Mouse (Mus musculus): ENCODE data around the gene Cfap126. TPM values are rescaled to one million over a fixed set of nuclear protein-coding genes. Genes with fewer than 3 reads are reported as not detected.

The Cfap126 gene
- polyA plus RNA-seq, 1 experiment from 2014 or later: 5.0 TPM

DNA sequence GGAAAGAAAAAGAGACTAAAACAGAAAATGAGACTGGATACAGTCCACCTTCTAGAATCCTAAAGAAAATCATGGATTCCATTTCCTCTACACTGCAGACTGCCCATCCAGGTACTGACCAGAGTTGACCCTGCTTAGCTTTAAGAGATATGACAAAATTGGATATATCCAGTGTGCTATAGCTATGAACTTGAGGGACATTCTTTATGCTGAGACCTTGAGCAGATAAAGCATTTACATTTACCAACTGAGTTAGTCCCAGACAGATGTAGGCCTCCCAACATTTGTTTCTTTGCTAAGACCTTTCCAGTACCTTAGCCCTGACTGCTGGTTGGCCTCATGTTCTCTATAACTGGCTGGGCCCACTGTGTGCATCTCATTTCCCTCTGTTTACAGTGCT lies 44.2 kb downstream of the Cfap126 start:
- Histone ChIP-seq H3K27me3 (ENCODE audit: control insufficient read depth, insufficient read depth, low read length) (peaks cover 4% of the 10 kb centered on the region), H3K4me1 (ENCODE audit: control insufficient read depth, insufficient read depth, low read length) (no peaks in the 10 kb centered on the region), H3K27ac (ENCODE audit: low read depth, low read length) (no peak overlapping the region), H3K9ac (replicated peaks; ENCODE audit: low read depth, low read length) (no peak overlapping the region), H3K4me3 (ENCODE audit: low read depth, low read length) (no peak overlapping the region), H3K36me3 (ENCODE audit: control insufficient read depth, insufficient read depth, low read length) (no peaks in the 10 kb centered on the region), H3K9me3 (ENCODE audit: control insufficient read depth, low read length) (no peaks in the 10 kb centered on the region), H3K4me2 (ENCODE audit: low read depth, low read length) (no peak overlapping the region)
- ATAC-seq (ENCODE audit: low read depth): no peak

DNA sequence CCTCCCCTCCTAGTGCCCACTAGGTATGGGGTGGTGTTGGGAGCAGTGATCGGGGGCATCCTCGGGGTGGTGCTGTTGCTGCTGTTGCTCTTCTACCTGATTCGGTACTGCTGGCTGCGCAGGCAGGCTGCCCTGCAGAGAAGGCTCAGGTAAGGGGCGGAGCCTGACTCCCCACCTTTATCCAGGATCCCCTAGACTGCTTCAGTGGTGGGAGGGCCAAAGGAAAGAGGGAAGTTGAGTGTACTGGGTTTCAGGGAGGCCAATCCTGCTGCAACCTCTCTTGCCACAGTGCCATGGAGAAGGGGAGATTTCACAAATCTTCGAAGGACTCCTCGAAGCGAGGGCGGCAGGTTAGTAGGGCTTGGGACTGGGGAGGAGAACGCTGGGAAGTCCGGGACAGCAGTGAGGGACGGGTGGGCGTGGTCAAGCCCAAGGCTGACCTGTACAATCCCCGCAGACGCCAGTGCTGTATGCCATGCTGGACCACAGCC lies 45.8 kb downstream of the Cfap126 start:
- no peak overlapping the region for H3K27ac ChIP-seq (ENCODE audit: low read depth, low read length)
- no peak overlapping the region for H3K9ac ChIP-seq (replicated peaks; ENCODE audit: low read depth, low read length)
- H3K27me3 ChIP-seq (ENCODE audit: control insufficient read depth, insufficient read depth, low read length): peaks cover 4% of the 10 kb centered on the region
- no peaks in the 10 kb centered on the region for H3K36me3 ChIP-seq (ENCODE audit: control insufficient read depth, insufficient read depth, low read length)
- H3K4me2 ChIP-seq (ENCODE audit: low read depth, low read length): peak overlapping the region; percentile 11; the same call in 1 of the 2 replicates
- ATAC-seq (ENCODE audit: low read depth): no peak
- whole genome bisulfite sequencing: 3% methylated on average over 15 of the region's 15 CpGs
- H3K9me3 ChIP-seq (ENCODE audit: control insufficient read depth, low read length): no peaks in the 10 kb centered on the region
- 0 out of 2 replicates have a peak overlapping the region, but pooled peaks have one; percentile 2 for H3K4me3 ChIP-seq (ENCODE audit: low read depth, low read length)
- no peaks in the 10 kb centered on the region for H3K4me1 ChIP-seq (ENCODE audit: control insufficient read depth, insufficient read depth, low read length)

DNA sequence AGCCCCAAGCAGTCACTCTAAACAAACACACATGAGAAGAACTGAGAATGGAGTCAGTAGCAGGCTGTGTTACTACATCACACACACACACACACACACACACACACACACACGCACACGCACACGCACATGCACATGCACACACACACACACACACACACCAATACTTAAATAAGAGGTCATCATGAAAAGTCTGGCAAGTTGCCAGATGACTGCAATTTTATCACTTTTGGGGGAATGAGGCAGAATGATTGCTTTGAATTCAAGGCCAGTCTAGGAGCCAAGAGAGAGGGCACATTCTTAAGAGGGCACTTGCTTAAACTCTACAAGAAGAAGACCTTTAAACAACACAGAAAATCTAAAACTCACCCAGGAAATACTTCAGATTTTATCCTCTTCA lies 48.8 kb downstream of the Cfap126 start:
- H3K9ac ChIP-seq (replicated peaks; ENCODE audit: low read depth, low read length): no peak overlapping the region
- 84% methylated on average over 3 of the region's 3 CpGs for WGBS
- H3K4me1 ChIP-seq (ENCODE audit: control insufficient read depth, insufficient read depth, low read length): no peaks in the 10 kb centered on the region
- H3K9me3 ChIP-seq (ENCODE audit: control insufficient read depth, low read length): no peaks in the 10 kb centered on the region
- peaks cover 4% of the 10 kb centered on the region for H3K27me3 ChIP-seq (ENCODE audit: control insufficient read depth, insufficient read depth, low read length)
- H3K4me3 ChIP-seq (ENCODE audit: low read depth, low read length): no peak overlapping the region
- no peak overlapping the region for H3K4me2 ChIP-seq (ENCODE audit: low read depth, low read length)
- ATAC-seq (ENCODE audit: low read depth): no peak
- no peaks in the 10 kb centered on the region for H3K36me3 ChIP-seq (ENCODE audit: control insufficient read depth, insufficient read depth, low read length)
- H3K27ac ChIP-seq (ENCODE audit: low read depth, low read length): no peak overlapping the region

DNA sequence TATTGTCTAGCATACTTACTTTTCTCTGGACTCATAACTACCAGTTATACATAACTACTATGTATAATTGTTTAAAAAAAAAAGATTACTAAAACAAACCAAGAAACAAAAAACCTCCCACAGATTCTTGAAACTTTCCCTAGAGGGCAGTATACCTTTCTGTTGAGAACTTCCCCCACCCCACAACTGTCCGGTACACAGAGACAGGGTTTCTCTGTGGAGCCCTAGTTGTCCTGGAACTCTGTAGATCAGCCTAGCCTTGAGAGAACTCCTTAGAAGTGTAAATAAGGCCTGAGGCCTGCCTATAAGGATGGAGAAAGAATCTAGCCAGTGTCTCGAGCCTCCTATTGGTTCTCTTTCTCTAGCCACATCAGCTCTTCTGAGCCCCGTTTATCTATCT lies 50.5 kb downstream of the Cfap126 start:
- Histone ChIP-seq H3K4me1 (ENCODE audit: control insufficient read depth, insufficient read depth, low read length) (no peaks in the 10 kb centered on the region), H3K36me3 (ENCODE audit: control insufficient read depth, insufficient read depth, low read length) (no peaks in the 10 kb centered on the region), H3K4me2 (ENCODE audit: low read depth, low read length) (no peak overlapping the region), H3K9ac (replicated peaks; ENCODE audit: low read depth, low read length) (no peak overlapping the region), H3K4me3 (ENCODE audit: low read depth, low read length) (no peak overlapping the region), H3K9me3 (ENCODE audit: control insufficient read depth, low read length) (no peaks in the 10 kb centered on the region), H3K27ac (ENCODE audit: low read depth, low read length) (no peak overlapping the region), H3K27me3 (ENCODE audit: control insufficient read depth, insufficient read depth, low read length) (peaks cover 4% of the 10 kb centered on the region)
- no peak for ATAC-seq (ENCODE audit: low read depth)
- 41% methylated on average over 3 of the region's 3 CpGs for WGBS

DNA sequence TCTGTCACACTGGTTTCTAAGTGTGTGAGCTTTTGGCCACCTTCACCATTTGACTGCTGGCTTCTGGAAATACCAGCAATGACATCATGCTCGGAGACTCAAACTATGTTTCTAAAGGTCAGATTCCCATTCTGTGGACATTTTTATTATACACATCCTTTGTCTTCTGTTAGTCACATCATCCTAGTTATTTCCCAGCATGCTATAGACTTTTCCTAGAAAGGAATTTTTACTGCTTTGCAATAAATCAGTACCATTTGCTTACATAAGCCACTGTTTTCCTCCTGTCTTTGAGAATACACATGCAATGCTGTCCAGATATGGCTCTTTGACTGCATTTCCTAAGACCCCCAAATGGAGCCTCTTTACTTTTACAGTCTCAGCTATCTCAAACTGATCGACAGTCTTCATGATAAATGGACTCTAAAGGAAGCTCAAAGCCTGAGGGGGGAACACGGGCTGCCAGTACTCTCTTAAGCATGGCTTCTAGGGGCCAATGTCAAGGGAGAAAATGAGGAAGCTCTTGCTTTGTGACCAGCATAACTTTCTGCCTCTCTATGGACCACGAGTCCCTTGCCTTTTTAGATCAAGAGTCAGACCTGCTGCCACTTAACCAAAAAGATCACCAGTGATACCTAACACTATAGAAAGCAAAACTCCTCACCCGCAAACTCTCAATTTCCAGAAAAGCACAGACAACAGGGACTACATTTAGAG lies 52.1 kb downstream of the Cfap126 start:
- Histone ChIP-seq H3K36me3 (ENCODE audit: control insufficient read depth, insufficient read depth, low read length) (no peaks in the 10 kb centered on the region), H3K27ac (ENCODE audit: low read depth, low read length) (no peak overlapping the region), H3K9ac (replicated peaks; ENCODE audit: low read depth, low read length) (no peak overlapping the region), H3K9me3 (ENCODE audit: control insufficient read depth, low read length) (no peaks in the 10 kb centered on the region), H3K4me2 (ENCODE audit: low read depth, low read length) (no peak overlapping the region), H3K4me1 (ENCODE audit: control insufficient read depth, insufficient read depth, low read length) (no peaks in the 10 kb centered on the region), H3K27me3 (ENCODE audit: control insufficient read depth, insufficient read depth, low read length) (no peaks in the 10 kb centered on the region), H3K4me3 (ENCODE audit: low read depth, low read length) (no peak overlapping the region)
- 73% methylated on average over 5 of the region's 5 CpGs for WGBS
- no peak for ATAC-seq (ENCODE audit: low read depth)

DNA sequence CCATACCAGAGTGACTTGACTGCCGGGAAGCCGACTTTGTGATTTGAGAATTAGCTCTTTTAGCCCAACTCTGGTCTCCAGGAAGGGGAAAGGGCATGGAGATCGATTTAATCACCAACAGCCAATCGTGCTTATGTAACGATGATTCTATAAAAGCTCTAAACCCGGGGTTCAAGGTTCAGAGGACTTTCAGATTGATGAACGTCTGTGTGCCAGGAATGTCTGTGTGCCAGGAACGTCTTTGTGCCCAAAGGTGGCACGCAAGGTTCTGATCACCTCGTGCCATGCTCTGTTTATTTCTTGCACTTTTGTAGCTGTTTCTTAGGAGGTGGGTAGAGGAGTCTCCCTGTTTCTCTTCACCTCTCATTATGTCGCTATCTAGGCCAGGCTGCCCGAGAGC lies 55.2 kb downstream of the Cfap126 start:
- no peaks in the 10 kb centered on the region for H3K36me3 ChIP-seq (ENCODE audit: control insufficient read depth, insufficient read depth, low read length)
- H3K9me3 ChIP-seq (ENCODE audit: control insufficient read depth, low read length): no peaks in the 10 kb centered on the region
- 91% methylated on average over 12 of the region's 12 CpGs for WGBS
- H3K4me1 ChIP-seq (ENCODE audit: control insufficient read depth, insufficient read depth, low read length): no peaks in the 10 kb centered on the region
- ATAC-seq (ENCODE audit: low read depth): no peak
- no peaks in the 10 kb centered on the region for H3K27me3 ChIP-seq (ENCODE audit: control insufficient read depth, insufficient read depth, low read length)
- no peak overlapping the region for H3K9ac ChIP-seq (replicated peaks; ENCODE audit: low read depth, low read length)
- H3K4me2 ChIP-seq (ENCODE audit: low read depth, low read length): no peak overlapping the region
- H3K27ac ChIP-seq (ENCODE audit: low read depth, low read length): no peak overlapping the region
- no peak overlapping the region for H3K4me3 ChIP-seq (ENCODE audit: low read depth, low read length)

DNA sequence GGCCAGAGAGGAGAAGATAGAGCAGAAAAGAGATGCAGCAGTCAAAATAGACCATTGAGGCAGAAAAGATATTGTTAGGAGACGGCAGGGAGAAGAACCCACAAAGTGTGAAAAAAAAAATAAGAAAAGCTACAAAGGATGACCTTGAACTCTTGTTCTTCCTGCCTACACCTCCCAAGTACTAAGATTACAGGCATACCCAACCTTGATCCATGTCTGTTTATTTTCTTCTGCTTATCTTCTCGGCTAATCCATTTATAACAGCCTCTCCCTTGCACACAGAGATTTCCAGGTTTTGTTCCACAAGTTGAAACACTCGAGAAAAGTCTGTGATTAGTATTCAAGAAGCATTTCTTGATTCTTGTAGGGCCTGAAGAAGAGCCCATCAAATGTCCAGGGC lies 56.2 kb downstream of the Cfap126 start:
- H3K9me3 ChIP-seq (ENCODE audit: control insufficient read depth, low read length): no peaks in the 10 kb centered on the region
- no peak overlapping the region for H3K27ac ChIP-seq (ENCODE audit: low read depth, low read length)
- H3K4me2 ChIP-seq (ENCODE audit: low read depth, low read length): no peak overlapping the region
- H3K4me3 ChIP-seq (ENCODE audit: low read depth, low read length): no peak overlapping the region
- no peaks in the 10 kb centered on the region for H3K36me3 ChIP-seq (ENCODE audit: control insufficient read depth, insufficient read depth, low read length)
- 72% methylated on average over 3 of the region's 3 CpGs for WGBS
- no peak for ATAC-seq (ENCODE audit: low read depth)
- no peaks in the 10 kb centered on the region for H3K4me1 ChIP-seq (ENCODE audit: control insufficient read depth, insufficient read depth, low read length)
- H3K9ac ChIP-seq (replicated peaks; ENCODE audit: low read depth, low read length): no peak overlapping the region
- no peaks in the 10 kb centered on the region for H3K27me3 ChIP-seq (ENCODE audit: control insufficient read depth, insufficient read depth, low read length)

DNA sequence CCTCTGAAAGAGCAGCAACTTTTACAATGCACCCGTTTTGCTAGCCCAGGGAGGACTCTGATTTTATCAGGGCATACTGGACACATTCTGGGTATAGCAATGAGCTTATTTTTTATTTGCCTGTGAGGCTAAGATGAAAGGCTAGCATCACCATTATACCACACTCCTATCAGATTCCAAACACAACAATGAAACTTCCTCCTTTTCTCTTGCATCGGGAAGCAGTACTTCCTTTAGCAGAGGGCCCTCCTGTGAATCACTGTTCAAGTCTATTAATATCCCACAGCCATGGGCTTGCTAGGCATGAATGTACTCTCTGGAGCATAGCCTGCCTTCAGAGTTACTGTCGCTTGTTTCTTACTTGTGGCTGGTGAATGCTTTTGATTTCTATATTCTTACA lies 57.4 kb downstream of the Cfap126 start:
- no peaks in the 10 kb centered on the region for H3K4me1 ChIP-seq (ENCODE audit: control insufficient read depth, insufficient read depth, low read length)
- H3K36me3 ChIP-seq (ENCODE audit: control insufficient read depth, insufficient read depth, low read length): no peaks in the 10 kb centered on the region
- H3K9me3 ChIP-seq (ENCODE audit: control insufficient read depth, low read length): no peaks in the 10 kb centered on the region
- no peak overlapping the region for H3K9ac ChIP-seq (replicated peaks; ENCODE audit: low read depth, low read length)
- H3K4me2 ChIP-seq (ENCODE audit: low read depth, low read length): no peak overlapping the region
- no peak overlapping the region for H3K27ac ChIP-seq (ENCODE audit: low read depth, low read length)
- H3K27me3 ChIP-seq (ENCODE audit: control insufficient read depth, insufficient read depth, low read length): no peaks in the 10 kb centered on the region
- 57% methylated on average over 3 of the region's 3 CpGs for WGBS
- ATAC-seq (ENCODE audit: low read depth): no peak
- H3K4me3 ChIP-seq (ENCODE audit: low read depth, low read length): no peak overlapping the region

DNA sequence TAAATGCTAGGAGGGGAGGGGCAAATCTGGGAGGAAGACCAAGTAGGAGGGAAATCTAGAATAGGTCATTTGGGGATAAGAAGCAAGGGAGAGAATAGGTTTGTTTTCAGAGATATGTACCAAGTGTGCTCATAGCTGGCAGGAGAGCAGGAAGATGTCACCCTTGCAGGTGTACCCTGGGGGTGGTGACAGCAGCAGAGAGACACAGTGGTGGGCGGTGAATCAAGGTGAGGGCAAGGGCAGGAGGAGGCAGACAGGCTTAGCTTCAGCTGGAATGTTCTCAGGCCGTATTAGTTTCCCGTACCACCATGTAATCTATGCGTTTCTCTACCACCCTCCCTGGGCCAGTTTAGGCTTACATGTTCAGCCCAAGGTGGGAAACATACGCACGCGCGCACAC lies 59.1 kb downstream of the Cfap126 start:
- Histone ChIP-seq H3K36me3 (ENCODE audit: control insufficient read depth, insufficient read depth, low read length) (no peaks in the 10 kb centered on the region), H3K27ac (ENCODE audit: low read depth, low read length) (no peak overlapping the region), H3K4me3 (ENCODE audit: low read depth, low read length) (no peak overlapping the region), H3K9ac (replicated peaks; ENCODE audit: low read depth, low read length) (no peak overlapping the region), H3K4me2 (ENCODE audit: low read depth, low read length) (no peak overlapping the region), H3K27me3 (ENCODE audit: control insufficient read depth, insufficient read depth, low read length) (no peaks in the 10 kb centered on the region), H3K9me3 (ENCODE audit: control insufficient read depth, low read length) (no peaks in the 10 kb centered on the region), H3K4me1 (ENCODE audit: control insufficient read depth, insufficient read depth, low read length) (no peaks in the 10 kb centered on the region)
- 97% methylated on average over 8 of the region's 8 CpGs for WGBS
- ATAC-seq (ENCODE audit: low read depth): no peak
